Mouse (Mus musculus) mouse trophoblast stem cell (cell line): ENCODE measurements at regions not wholly inside any gene's neighbourhood (a gene's known extent, or its start where the extent isn't known, plus 50 kb on each side); places are given as distances from the start of the nearest gene placed in this dataset.

Experiments used
- in situ Hi-C, 2 experiments: fragments of 300-500 bp; cut with MseI, MboI; formaldehyde crosslinking; loops; 2 replicates in 1 of 2; 3 replicates in 1 of 2; pipeline ENCODE4 v1.15.1; 2025

GRCm38 (mm10) chr6:73401059-73401458 lies 68.4 kb downstream of the 4931417E11Rik start:
- in situ Hi-C loops, result no loop called here

- in situ Hi-C loops, result loop anchor here in 1 of 2 experiments (10.0 kb wide), 1 partner anchor 96 kb away; no protein-coding TSS in a partner anchor
Measured at GRCm38 (mm10) chr6:73389301-73389700, 80.2 kb downstream of the 4931417E11Rik start.

GRCm38 (mm10) chr6:73386261-73386660 lies 83.2 kb downstream of the 4931417E11Rik start:
- in situ Hi-C loops, result loop anchor here in 1 of 2 experiments (10.0 kb wide), 1 partner anchor 99 kb away; no protein-coding TSS in a partner anchor

- in situ Hi-C loops, result loop anchor here in 1 of 2 experiments (10.0 kb wide), 1 partner anchor 105 kb away; no protein-coding TSS in a partner anchor
Measured at GRCm38 (mm10) chr6:73379825-73380224, 89.6 kb downstream of the 4931417E11Rik start.

GRCm38 (mm10) chr6:73377884-73378283 lies 91.6 kb downstream of the 4931417E11Rik start:
- in situ Hi-C loops, result no loop called here

GRCm38 (mm10) chr6:73376291-73376690 lies 93.2 kb downstream of the 4931417E11Rik start:
- in situ Hi-C loops, result no loop called here

GRCm38 (mm10) chr6:73372901-73373300 lies 96.6 kb downstream of the 4931417E11Rik start:
- in situ Hi-C loops, result no loop called here

GRCm38 (mm10) chr6:73371866-73372265 lies 97.6 kb downstream of the 4931417E11Rik start:
- in situ Hi-C loops, result no loop called here

GRCm38 (mm10) chr6:73370901-73371300 lies 98.6 kb downstream of the 4931417E11Rik start:
- in situ Hi-C loops, result no loop called here

- in situ Hi-C loops, result loop anchor here (10.0 kb wide), 1 partner anchor 146 kb away; no protein-coding TSS in a partner anchor
Measured at GRCm38 (mm10) chr6:73368836-73369141, 100.7 kb downstream of the 4931417E11Rik start.

- in situ Hi-C loops, result loop anchor here (10.0 kb wide), 1 partner anchor 147 kb away; no protein-coding TSS in a partner anchor
Measured at GRCm38 (mm10) chr6:73368047-73368835, 101.2 kb downstream of the 4931417E11Rik start.

GRCm38 (mm10) chr6:73367616-73368015 lies 101.9 kb downstream of the 4931417E11Rik start:
- in situ Hi-C loops, result loop anchor here (10.0 kb wide), 1 partner anchor 147 kb away; no protein-coding TSS in a partner anchor

- in situ Hi-C loops, result loop anchor here (10.0 kb wide), 1 partner anchor 148 kb away; no protein-coding TSS in a partner anchor
Measured at GRCm38 (mm10) chr6:73366626-73367025, 102.8 kb downstream of the 4931417E11Rik start.

- in situ Hi-C loops, result loop anchor here (10.0 kb wide), 1 partner anchor 149 kb away; no protein-coding TSS in a partner anchor
Measured at GRCm38 (mm10) chr6:73365306-73365705, 104.2 kb downstream of the 4931417E11Rik start.

GRCm38 (mm10) chr6:73334995-73335394 lies 86.8 kb downstream of the Suclg1 start:
- in situ Hi-C loops, result no loop called here

- in situ Hi-C loops, result no loop called here
Measured at GRCm38 (mm10) chr6:73329666-73330065, 81.5 kb downstream of the Suclg1 start.
